ENCODE assay signal across 26 mouse cellular contexts in the genomic region with DNA sequence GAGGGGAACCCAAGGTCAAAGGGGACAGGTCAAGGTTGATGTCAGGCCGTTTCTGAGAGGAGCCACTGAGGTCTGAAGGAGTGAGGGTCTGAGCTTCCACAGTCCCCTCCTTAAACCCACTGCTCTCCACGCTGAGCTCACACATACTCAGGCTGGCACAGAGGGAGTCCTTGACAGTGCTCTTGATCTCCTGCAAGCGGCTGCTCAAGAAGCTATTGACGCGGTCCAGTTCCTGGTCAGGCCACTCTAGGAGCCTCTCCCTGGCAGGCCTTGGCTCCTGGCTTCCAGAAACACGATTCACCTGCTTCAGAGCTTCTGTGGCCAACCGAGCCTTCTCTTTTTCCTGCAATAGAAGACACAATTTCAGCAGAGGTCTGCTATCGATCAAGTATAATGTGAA. TPM values are rescaled to one million over a fixed set of nuclear protein-coding genes. Genes with fewer than 3 reads are reported as not detected.
DNase-seq lines count a peak whose midpoint lies in the region; ATAC-seq and TF ChIP-seq lines count a peak whose summit lies in the region.
"Had no signal": no experiment of that assay in that cellular context is flagged by ENCODE, and none has a peak within 500 bp of the region (broad histone marks: within the 10 kb centered on the region; RNA-seq: fewer than 3 reads in every experiment).

No protein-coding gene starts in this region.

- H3K4me3 ChIP-seq in lung, postnatal 0 days (ENCODE audit: low read depth, low read length) = no peak overlapping the region
- H3K4me3 ChIP-seq: embryonic facial prominence, embryonic 12.5 days; embryonic facial prominence, embryonic 15.5 days; gastrocnemius, adult 2 months; heart, embryonic 12.5 days; heart, embryonic 15.5 days; hindbrain, embryonic 10.5 days; hindbrain, embryonic 13.5 days had no signal

- TF ChIP-seq EP300 in lung, postnatal 0 days (IDR thresholded peaks at IDR 0.05) = no peak

- H3K9me3 ChIP-seq in lung, postnatal 0 days (ENCODE audit: low read length) = no peaks in the 10 kb centered on the region
- H3K9me3 ChIP-seq: embryonic facial prominence, embryonic 12.5 days; embryonic facial prominence, embryonic 15.5 days; G1E; heart, embryonic 12.5 days; heart, embryonic 15.5 days; hindbrain, embryonic 10.5 days; hindbrain, embryonic 13.5 days had no signal

- H3K27me3 ChIP-seq in lung, postnatal 0 days (replicated peaks; ENCODE audit: insufficient read depth, low read length) = no peaks in the 10 kb centered on the region
- H3K27me3 ChIP-seq: CH12.LX; embryonic facial prominence, embryonic 12.5 days; embryonic facial prominence, embryonic 15.5 days; heart, embryonic 12.5 days; heart, embryonic 15.5 days; hindbrain, embryonic 13.5 days; Patski had no signal

- WGBS in lung, postnatal 0 days = 67% methylated on average over 8 of the region's 8 CpGs

- peak; percentile 88 for ATAC-seq in lung, postnatal 0 days
- ATAC-seq: forebrain, embryonic 14.5 days; forebrain, postnatal 0 days; hindbrain, embryonic 16.5 days; Patski had no signal

- H3K36me3 ChIP-seq in lung, postnatal 0 days (ENCODE audit: insufficient read depth, low read length) = peaks cover 22% of the 10 kb centered on the region; the same call in 1 of the 2 replicates

- no peaks in the 10 kb centered on the region for H3K4me1 ChIP-seq in lung, postnatal 0 days (ENCODE audit: insufficient read depth, low read depth, low read length)
- H3K4me1 ChIP-seq: embryonic facial prominence, embryonic 12.5 days; embryonic facial prominence, embryonic 15.5 days; heart, embryonic 12.5 days; heart, embryonic 15.5 days; hindbrain, embryonic 10.5 days; hindbrain, embryonic 13.5 days had no signal

- H3K27ac ChIP-seq in lung, postnatal 0 days (ENCODE audit: low read length) = no peak overlapping the region
- H3K27ac ChIP-seq: embryonic facial prominence, embryonic 12.5 days; embryonic facial prominence, embryonic 15.5 days; gastrocnemius, adult 2 months; heart, embryonic 15.5 days; hindbrain, embryonic 10.5 days; hindbrain, embryonic 13.5 days had no signal

- no peak overlapping the region for H3K9ac ChIP-seq in lung, postnatal 0 days (replicated peaks; ENCODE audit: low read depth)
- H3K9ac ChIP-seq: embryonic facial prominence, embryonic 12.5 days; embryonic facial prominence, embryonic 15.5 days; forebrain, postnatal 0 days; heart, embryonic 12.5 days; heart, embryonic 15.5 days; hindbrain, embryonic 13.5 days had no signal

- DNase-seq in lung, adult 18-20 months = peak; percentile 72 to 73
- peak; percentile 74 for DNase-seq in lung, postnatal 0 days (ENCODE audit: low spot score)
- peak; percentile 70 for DNase-seq in lung, postnatal 25 days (ENCODE audit: low spot score)
- no peak for DNase-seq in left cerebral cortex, adult 9 months (ENCODE audit: low spot score in 2 of 2)
- DNase-seq in ovary, postnatal 10 days (ENCODE audit: low spot score) = no peak
- no peak for DNase-seq in thymus, adult 18-20 months
- DNase-seq: adrenal gland, postnatal 36 days; B cell, adult 2 months; cerebellum, adult 9-10 months; forebrain, postnatal 0 days; gastrocnemius, adult 2 months; gastrocnemius, postnatal 14 days; heart, adult 18-20 months; heart, postnatal 10 days; heart, postnatal 36 days had no signal

- H3K4me2 ChIP-seq in lung, postnatal 0 days (replicated peaks; ENCODE audit: low read depth, low read length) = no peak overlapping the region
- H3K4me2 ChIP-seq: embryonic facial prominence, embryonic 12.5 days; embryonic facial prominence, embryonic 15.5 days; heart, embryonic 12.5 days; heart, embryonic 15.5 days; hindbrain, embryonic 13.5 days had no signal

- TF ChIP-seq CTCF in lung, postnatal 0 days (IDR thresholded peaks at IDR 0.05) = no peak

RNA-seq across cellular contexts. Expression of gene Ddx41, which starts 7.0 kb away (rescaled TPM):
- 35.3 and 36.8 TPM in 2 replicates for polyA plus RNA-seq in lung, postnatal 0 days (2015; fragmentation: Nextera tagmentation; extraction: Ambion mirVana)

RNA-seq across cellular contexts. Expression of gene Dok3, which starts 14.4 kb away (rescaled TPM):
- 8.1 and 9.1 TPM in 2 replicates for polyA plus RNA-seq in lung, postnatal 0 days (2015; fragmentation: Nextera tagmentation; extraction: Ambion mirVana)

RNA-seq across cellular contexts. Expression of gene Fam193b, which starts 27.5 kb away (rescaled TPM):
- 23.1 and 27.4 TPM in 2 replicates for polyA plus RNA-seq in lung, postnatal 0 days (2015; fragmentation: Nextera tagmentation; extraction: Ambion mirVana)

RNA-seq across cellular contexts. Expression of gene Pdlim7, which starts 30.0 kb away (rescaled TPM):
- 109 and 111 TPM in 2 replicates for polyA plus RNA-seq in lung, postnatal 0 days (2015; fragmentation: Nextera tagmentation; extraction: Ambion mirVana)

RNA-seq across cellular contexts. Expression of gene Tmed9, which starts 30.1 kb away (rescaled TPM):
- 112 and 113 TPM in 2 replicates for polyA plus RNA-seq in lung, postnatal 0 days (2015; fragmentation: Nextera tagmentation; extraction: Ambion mirVana)

Comparison
In these comparisons a context has a peak if more than half of its experiments do, and no peak if none do; other contexts are left out.
1. DNase-seq: peak in lung, adult 18-20 months (2 of 2), lung, postnatal 0 days (single experiment) and lung, postnatal 25 days (single experiment); none in left cerebral cortex, adult 9 months (0 of 2), ovary, postnatal 10 days (single experiment) and thymus, adult 18-20 months (0 of 2).